Mouse (Mus musculus): ENCODE measurements around the gene Gm525. TPM values are rescaled to one million over a fixed set of nuclear protein-coding genes. Genes with fewer than 3 reads are reported as not detected.

Gene Gm525
- polyA plus RNA-seq, 1 experiment from 2014 or later: not detected

Other genes with a start within 250 kb of the Gm525 start
- gene Akap1, start 209.3 kb upstream of the Gm525 start, polyA plus RNA-seq (2015; fragmentation: Nextera tagmentation; extraction: Ambion mirVana): 20.8 and 22.2 TPM in 2 replicates
- 128 and 130 TPM in 2 replicates for gene Scpep1, start 118.4 kb upstream of the Gm525 start, polyA plus RNA-seq (2015; fragmentation: Nextera tagmentation; extraction: Ambion mirVana)
- gene Elobl, start 106.9 kb upstream of the Gm525 start, polyA plus RNA-seq (2015; fragmentation: Nextera tagmentation; extraction: Ambion mirVana): not detected in 2 replicates
- 17.2 and 18.3 TPM in 2 replicates for gene Coil, start 103.6 kb upstream of the Gm525 start, polyA plus RNA-seq (2015; fragmentation: Nextera tagmentation; extraction: Ambion mirVana)
- gene Trim25, start 74.5 kb upstream of the Gm525 start, polyA plus RNA-seq (2015; fragmentation: Nextera tagmentation; extraction: Ambion mirVana): 14.5 and 16.4 TPM in 2 replicates
- gene Dgke, start 7.0 kb upstream of the Gm525 start, polyA plus RNA-seq (2015; fragmentation: Nextera tagmentation; extraction: Ambion mirVana): 4.3 and 4.6 TPM in 2 replicates
- gene Nog, start 228.5 kb downstream of the Gm525 start, polyA plus RNA-seq (2015; fragmentation: Nextera tagmentation; extraction: Ambion mirVana): 0.82 and 1.2 TPM in 2 replicates

Data from kidney, embryonic 15.5 days (tissue).